Mouse (Mus musculus) midbrain, embryonic 12.5 days (tissue): Measurements from ENCODE around the gene Nat8l. TPM values are rescaled to one million over a fixed set of nuclear protein-coding genes. Genes with fewer than 3 reads are reported as not detected.
"Not testable (repeated sequence)": the region's sequence is repeated elsewhere in the genome, so short reads cannot be mapped to it uniquely, and the experiment has no call there.

ENCODE experiments used
- ATAC-seq: fragments of 200-750 bp; cut with Nextera tagmentation; 2 replicates; pipeline ENCODE4 v1.8.0; 2017; ENCODE audit warnings: low read depth, moderate TSS enrichment, moderate library complexity; ENCODE audit not compliant: low FRiP score
- H3K27ac ChIP-seq: fragments of 300-500 bp; sonication (generic); replicated peaks from 2 replicates; pipeline ENCODE4 v1.5.1; 2016; ENCODE audit warnings: mild to moderate bottlenecking
- H3K27me3 ChIP-seq: fragments of 300-500 bp; sonication (generic); 2 replicates; pipeline ENCODE4 v1.6.1; 2016; ENCODE audit warnings: mild to moderate bottlenecking
- H3K36me3 ChIP-seq: fragments of 300-500 bp; sonication (generic); 2 replicates; pipeline ENCODE4 v1.6.1; 2016
- H3K4me1 ChIP-seq: fragments of 300-500 bp; sonication (generic); 2 replicates; pipeline ENCODE4 v1.6.1; 2016
- H3K4me2 ChIP-seq: fragments of 300-500 bp; sonication (generic); replicated peaks from 2 replicates; pipeline ENCODE4 v1.6.1; 2016; ENCODE audit warnings: mild to moderate bottlenecking, moderate library complexity
- H3K4me3 ChIP-seq: fragments of 300-500 bp; sonication (generic); 2 replicates; pipeline ENCODE4 v1.5.1; 2016; ENCODE audit warnings: mild to moderate bottlenecking
- H3K9ac ChIP-seq: fragments of 300-500 bp; sonication (generic); replicated peaks from 2 replicates; pipeline ENCODE4 v1.6.1; 2016; ENCODE audit warnings: mild to moderate bottlenecking, moderate library complexity
- H3K9me3 ChIP-seq: fragments of 300-500 bp; sonication (generic); 2 replicates; pipeline ENCODE4 v1.6.1; 2016; ENCODE audit warnings: mild to moderate bottlenecking
- WGBS: fragments of 180-500 bp; shearing (Covaris S2); methylation state at CpG from one replicate; pipeline ENCODE4 v1.1.7; 2016; 5-methylcytosine and 5-hydroxymethylcytosine counted together
- polyA plus RNA-seq: library from polyadenylated mRNA; unstranded; fragments of >200 nt; fragmentation: Nextera tagmentation; extraction: Ambion mirVana; gene quantifications from 2 replicates; pipeline ENCODE4 v1.2.1, GENCODE M21; 2016

The Nat8l gene
- 2.7 and 3.0 TPM in 2 replicates for polyA plus RNA-seq

DNA sequence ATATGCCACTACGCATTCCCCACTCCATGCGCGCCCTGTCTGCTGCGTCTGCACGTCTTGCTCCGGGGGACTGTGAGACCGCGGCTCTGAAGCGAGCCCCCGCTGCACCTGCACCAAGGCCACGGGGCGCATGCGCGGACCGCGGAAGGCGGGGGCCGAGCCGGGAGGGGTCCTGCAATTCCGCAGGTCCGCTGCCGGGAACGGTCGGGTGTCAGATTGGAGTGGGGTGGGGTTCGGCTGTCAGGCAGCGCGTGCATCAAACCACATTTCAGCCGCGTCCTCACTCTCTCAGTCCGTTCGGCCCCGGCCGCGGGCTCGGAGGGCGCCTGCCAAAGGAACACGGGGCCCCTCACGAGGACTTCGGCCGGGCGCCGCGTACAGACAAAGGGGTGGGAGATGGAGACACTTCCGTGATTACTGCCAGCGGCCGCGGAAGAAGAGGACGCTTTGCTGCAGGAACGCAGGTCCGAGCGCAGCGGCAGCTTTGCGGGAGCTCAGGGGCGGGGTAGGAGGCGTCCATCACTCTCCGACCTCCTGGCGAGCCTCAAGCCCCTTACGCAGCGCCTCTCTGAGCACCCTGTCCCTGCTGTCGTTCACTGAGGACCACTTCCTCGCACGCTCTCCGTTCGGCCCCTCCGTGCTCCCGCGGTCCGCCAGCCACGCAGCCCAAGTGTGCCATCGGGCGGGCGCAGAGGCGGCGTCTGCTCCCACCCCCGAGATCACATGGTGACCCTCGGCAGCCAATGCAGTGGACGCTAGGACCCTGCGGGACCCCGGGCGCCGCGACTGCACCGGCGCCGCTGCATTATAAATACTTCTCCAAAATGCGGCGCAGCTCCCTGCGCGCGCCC, at the start of gene Nat8l:
TSS of gene Nat8l (plus strand) at position 142 of the 851 bp plus-strand sequence.
- Histone ChIP-seq H3K4me3 (peak within 1 kb of the TSS; percentile 73), H3K36me3 (peaks cover 6% of the 10 kb centered on the region), H3K9ac (peak within 1 kb of the TSS; percentile 84), H3K4me1 (peaks cover 37% of the 10 kb centered on the region), H3K4me2 (peak within 1 kb of the TSS; percentile 88), H3K9me3 (no peaks in the 10 kb centered on the region), H3K27ac (peak within 1 kb of the TSS; percentile 98), H3K27me3 (peaks cover 30% of the 10 kb centered on the region)
- peak; percentile 89 for ATAC-seq
- whole genome bisulfite sequencing = under 1% methylated on average over 84 of the region's 90 CpGs

DNA sequence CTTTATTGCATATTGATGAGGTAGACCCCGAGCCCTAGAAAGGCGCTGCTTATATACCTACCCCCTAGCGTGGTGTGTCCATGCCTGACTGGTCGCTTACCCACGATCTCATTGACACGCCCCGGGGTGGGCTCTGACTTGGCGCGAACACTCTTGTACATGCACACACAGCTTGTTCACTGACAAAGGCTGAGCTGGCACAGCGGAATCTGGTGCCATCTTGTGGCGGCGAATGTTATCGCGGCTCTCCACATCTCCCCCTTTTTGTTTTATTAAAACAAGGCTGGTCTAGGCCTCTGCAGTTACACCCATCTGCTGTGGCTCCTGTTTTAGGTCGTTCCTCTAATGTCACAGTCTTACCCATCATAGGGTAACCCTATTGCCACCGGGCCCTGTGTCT, 48.7 kb upstream of the Nat8l start:
- not testable (repeated sequence) for H3K4me3 ChIP-seq, H3K9ac ChIP-seq, H3K27ac ChIP-seq, ATAC-seq, H3K36me3 ChIP-seq, H3K4me2 ChIP-seq, H3K4me1 ChIP-seq, H3K27me3 ChIP-seq
- 83% methylated on average over 16 of the region's 16 CpGs for WGBS
- H3K9me3 ChIP-seq = peaks cover 21% of the 10 kb centered on the region

DNA sequence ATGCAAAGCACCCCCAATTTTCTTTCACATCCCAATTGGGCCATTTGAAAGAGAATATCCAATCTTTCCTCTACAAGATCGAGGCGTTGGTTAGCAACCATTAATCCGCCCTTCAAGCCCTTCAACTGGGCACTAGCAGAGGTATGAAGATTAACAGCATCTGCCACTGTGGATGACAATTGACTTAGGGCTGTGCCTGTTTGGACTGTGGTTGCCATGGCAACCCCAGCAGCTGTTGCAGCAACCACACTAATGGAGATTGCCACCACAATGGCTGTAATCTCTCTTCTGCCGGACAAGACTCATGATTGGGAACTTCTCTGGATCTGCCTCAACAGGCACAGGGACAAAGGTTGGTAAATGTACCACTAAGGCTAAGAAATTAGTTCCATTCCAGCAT, 47.5 kb upstream of the Nat8l start:
- Histone ChIP-seq H3K9me3 (peaks cover 12% of the 10 kb centered on the region), H3K27me3 (no peaks in the 10 kb centered on the region), H3K27ac (no peak overlapping the region), H3K4me1 (0 out of 2 replicates have a peak, but pooled peaks cover 2% of the 10 kb centered on the region), H3K4me3 (no peak overlapping the region), H3K36me3 (no peaks in the 10 kb centered on the region), H3K9ac (no peak overlapping the region), H3K4me2 (no peak overlapping the region)
- ATAC-seq = no peak
- 61% methylated on average over 4 of the region's 4 CpGs for WGBS

DNA sequence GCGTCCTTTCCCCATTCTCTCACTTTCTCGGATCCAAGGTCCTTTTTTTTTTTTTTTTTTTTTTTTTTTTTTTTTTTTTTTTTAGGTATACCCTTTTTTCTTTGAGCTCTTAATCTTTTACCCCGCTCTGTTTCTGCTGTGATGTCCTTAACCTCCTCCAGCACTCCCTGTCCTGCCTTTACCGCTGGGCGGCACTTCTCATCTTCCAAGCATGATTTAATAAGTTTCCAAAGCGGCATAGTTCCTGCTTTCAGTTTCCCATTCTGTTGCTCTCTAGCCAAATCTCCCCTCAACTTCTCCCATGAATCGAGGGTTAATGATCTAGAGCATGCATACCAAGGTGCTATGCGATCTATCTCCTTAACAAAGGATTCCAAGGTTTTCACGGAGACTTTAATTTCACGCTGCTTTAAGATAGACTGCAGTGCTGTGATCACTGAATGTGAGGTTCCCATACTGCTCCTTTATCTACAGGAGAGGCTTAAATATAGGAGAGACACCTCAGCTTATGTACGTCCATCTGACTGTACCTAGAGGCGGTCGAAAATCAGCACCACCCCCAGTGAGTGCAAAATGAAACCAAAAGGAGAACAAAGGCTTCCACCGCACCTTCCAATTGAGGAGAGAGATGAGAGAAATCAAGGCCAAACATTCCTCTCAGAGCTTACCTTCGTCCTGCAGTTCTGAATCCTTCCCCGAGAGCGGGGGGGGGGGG, 42.2 kb upstream of the Nat8l start:
- no peaks in the 10 kb centered on the region for H3K27me3 ChIP-seq
- WGBS = 85% methylated on average over 15 of the region's 17 CpGs
- no peak overlapping the region for H3K4me3 ChIP-seq
- no peak overlapping the region for H3K4me2 ChIP-seq
- H3K9me3 ChIP-seq = peaks cover 11% of the 10 kb centered on the region
- no peaks in the 10 kb centered on the region for H3K36me3 ChIP-seq
- no peak for ATAC-seq
- no peak overlapping the region for H3K27ac ChIP-seq
- no peak overlapping the region for H3K9ac ChIP-seq
- no peaks in the 10 kb centered on the region for H3K4me1 ChIP-seq

DNA sequence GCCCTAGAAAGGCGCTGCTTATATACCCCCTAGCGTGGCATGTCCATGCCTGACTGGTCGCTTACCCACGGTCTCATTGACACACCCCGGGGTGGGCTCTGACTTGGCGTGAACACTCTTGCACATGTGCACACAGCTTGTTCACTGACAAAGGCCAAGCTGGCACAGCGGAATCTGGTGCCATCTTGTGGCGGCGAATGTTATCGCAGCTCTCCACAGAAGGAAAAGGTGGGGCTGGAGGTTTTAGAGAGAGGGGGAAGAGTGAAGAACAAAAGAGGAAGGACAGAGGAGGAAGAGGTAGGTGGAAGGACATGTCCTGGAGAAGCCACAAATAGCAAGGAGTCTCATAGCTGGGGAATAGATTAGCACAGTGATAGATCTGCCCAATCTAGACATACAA, 41.4 kb upstream of the Nat8l start:
- Histone ChIP-seq H3K9ac (no peak overlapping the region), H3K4me3 (no peak overlapping the region), H3K9me3 (peaks cover 11% of the 10 kb centered on the region), H3K4me1 (no peaks in the 10 kb centered on the region), H3K27ac (no peak overlapping the region), H3K36me3 (no peaks in the 10 kb centered on the region), H3K4me2 (no peak overlapping the region), H3K27me3 (no peaks in the 10 kb centered on the region)
- ATAC-seq = peak; percentile 54; the same call in 1 of the 2 replicates
- WGBS = 25% methylated on average over 10 of the region's 10 CpGs

DNA sequence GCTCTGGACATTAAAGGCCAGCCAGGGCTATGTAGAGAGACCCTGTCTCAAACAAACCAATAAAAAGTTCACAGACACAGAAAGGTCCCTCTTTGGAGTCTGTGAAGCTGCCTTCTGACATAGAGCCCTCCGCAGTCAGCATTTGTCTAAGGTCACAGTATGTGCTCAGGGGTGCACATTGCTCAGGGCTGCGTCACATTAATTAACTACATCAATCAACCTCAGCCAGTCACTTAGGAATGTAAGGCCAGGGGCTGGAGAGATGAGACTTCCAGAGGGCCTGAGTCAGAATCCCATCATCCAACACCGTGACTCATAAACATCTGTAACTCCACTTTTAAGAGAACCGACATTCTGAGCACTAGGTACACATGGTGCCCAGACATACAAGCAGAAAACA, 39.9 kb upstream of the Nat8l start:
- H3K27ac ChIP-seq = no peak overlapping the region
- WGBS = 88% methylated on average over 4 of the region's 4 CpGs
- no peak overlapping the region for H3K4me2 ChIP-seq
- H3K9me3 ChIP-seq = peaks cover 11% of the 10 kb centered on the region
- no peak overlapping the region for H3K9ac ChIP-seq
- no peaks in the 10 kb centered on the region for H3K36me3 ChIP-seq
- H3K4me3 ChIP-seq = no peak overlapping the region
- no peak for ATAC-seq
- H3K27me3 ChIP-seq = no peaks in the 10 kb centered on the region
- H3K4me1 ChIP-seq = no peaks in the 10 kb centered on the region

DNA sequence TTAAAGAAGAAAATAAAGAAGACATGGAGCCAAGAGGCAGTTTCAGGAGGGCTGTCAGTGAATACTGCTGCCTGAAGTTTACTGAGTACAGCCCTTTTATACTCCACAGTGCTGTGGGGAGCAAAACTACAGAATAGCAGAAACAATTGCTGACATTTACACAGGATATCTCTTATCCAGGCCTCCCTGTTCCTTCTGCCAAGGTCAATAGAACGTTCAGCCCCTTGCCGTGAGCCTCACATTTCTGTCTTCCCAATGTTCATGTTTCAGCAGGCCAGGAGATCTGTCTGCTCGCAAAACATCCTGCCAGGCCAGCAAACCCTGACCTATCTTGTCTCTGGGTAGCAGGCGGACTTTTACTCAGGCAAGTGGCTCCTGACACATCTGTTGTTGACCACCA, 36.4 kb upstream of the Nat8l start:
- Histone ChIP-seq H3K27me3 (no peaks in the 10 kb centered on the region), H3K4me1 (no peaks in the 10 kb centered on the region), H3K9ac (no peak overlapping the region), H3K36me3 (no peaks in the 10 kb centered on the region), H3K27ac (no peak overlapping the region), H3K4me2 (no peak overlapping the region), H3K4me3 (no peak overlapping the region), H3K9me3 (peaks cover under 1% of the 10 kb centered on the region; the same call in 1 of the 2 replicates)
- 87% methylated on average over 4 of the region's 4 CpGs for whole genome bisulfite sequencing
- no peak for ATAC-seq

DNA sequence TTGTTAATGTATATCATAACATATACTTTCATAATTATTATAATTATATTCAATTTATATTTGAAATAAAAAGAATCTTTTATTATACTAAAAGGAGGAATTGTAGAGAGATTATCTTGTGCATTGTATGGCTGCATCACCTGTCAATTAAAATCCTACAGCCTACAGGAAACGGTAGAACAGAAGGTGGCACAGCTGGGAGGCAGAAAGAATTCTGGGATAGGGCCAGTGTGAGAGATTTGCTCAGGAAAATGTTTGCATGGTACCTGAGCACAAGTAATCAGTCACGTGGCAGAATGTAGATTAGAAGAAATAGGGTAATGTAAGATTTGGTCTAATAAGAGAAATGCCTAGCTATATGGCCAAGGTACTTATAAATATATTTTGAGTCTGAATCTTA, 21.0 kb upstream of the Nat8l start:
- Histone ChIP-seq H3K4me1 (no peaks in the 10 kb centered on the region), H3K9me3 (no peaks in the 10 kb centered on the region), H3K36me3 (0 out of 2 replicates have a peak, but pooled peaks cover 4% of the 10 kb centered on the region), H3K4me3 (no peak overlapping the region), H3K27ac (no peak overlapping the region), H3K4me2 (no peak overlapping the region), H3K9ac (no peak overlapping the region), H3K27me3 (no peaks in the 10 kb centered on the region)
- no peak for ATAC-seq
- WGBS = 63% methylated on average over 2 of the region's 2 CpGs

DNA sequence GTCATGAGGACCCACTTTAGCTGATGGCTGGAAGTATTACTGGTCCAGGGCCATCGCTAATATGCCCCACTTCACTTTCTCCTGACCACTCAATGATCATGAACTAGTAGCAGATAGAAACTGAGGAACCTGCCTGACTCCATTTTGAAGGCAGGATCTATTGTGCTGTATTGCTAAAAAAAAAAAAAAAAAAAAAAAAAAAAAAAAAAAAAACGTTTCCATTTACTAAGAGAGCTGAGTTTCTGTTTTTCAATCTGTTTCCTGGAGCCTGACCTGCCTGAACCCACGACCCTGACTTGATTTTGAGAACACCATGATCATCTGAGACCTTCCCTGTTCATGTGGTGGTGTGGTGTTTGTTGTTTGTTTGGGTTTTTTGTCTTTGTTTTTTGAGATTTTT, 19.5 kb upstream of the Nat8l start:
- WGBS = 37% methylated on average over 3 of the region's 3 CpGs
- Histone ChIP-seq H3K36me3 (peaks cover 8% of the 10 kb centered on the region; the same call in 1 of the 2 replicates), H3K4me2 (no peak overlapping the region), H3K4me1 (no peaks in the 10 kb centered on the region), H3K9ac (no peak overlapping the region), H3K9me3 (no peaks in the 10 kb centered on the region), H3K4me3 (no peak overlapping the region), H3K27ac (no peak overlapping the region), H3K27me3 (no peaks in the 10 kb centered on the region)
- ATAC-seq = no peak

DNA sequence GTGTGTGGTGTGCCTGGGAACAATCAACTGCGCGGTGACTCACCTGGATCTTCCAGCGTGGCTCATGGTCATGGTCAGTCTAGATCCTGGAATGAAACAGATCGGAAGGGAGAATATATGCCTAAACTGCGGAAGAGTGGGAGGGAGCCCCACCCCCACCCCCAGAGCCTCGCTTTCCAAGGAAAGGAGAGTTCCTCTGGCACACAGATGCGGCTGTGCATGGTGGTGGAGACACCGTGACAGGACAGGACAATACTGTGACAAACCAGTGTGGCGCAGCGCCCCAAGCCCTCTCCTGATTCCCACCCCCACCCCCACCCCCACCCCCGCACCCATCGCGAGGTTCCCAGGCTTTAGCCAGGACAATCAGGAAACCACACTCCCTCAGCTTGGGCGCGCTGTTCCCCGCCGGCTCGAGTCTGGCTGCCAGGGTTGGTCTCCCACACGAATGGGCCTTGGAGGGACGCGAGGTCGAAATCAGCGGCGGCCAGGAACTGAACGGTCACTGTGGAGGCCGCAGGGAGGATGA, 13.0 kb upstream of the Nat8l start:
- peaks cover 22% of the 10 kb centered on the region for H3K4me1 ChIP-seq
- peaks cover 14% of the 10 kb centered on the region for H3K36me3 ChIP-seq
- H3K4me3 ChIP-seq = peak overlapping the region; percentile 92
- peak overlapping the region; percentile 86 for H3K27ac ChIP-seq
- no peaks in the 10 kb centered on the region for H3K27me3 ChIP-seq
- ATAC-seq = peak; percentile 47
- peak overlapping the region; percentile 84 for H3K9ac ChIP-seq
- 4% methylated on average over 24 of the region's 26 CpGs for WGBS
- H3K9me3 ChIP-seq = no peaks in the 10 kb centered on the region; the same call in 1 of the 2 replicates
- H3K4me2 ChIP-seq = peak overlapping the region; percentile 79

DNA sequence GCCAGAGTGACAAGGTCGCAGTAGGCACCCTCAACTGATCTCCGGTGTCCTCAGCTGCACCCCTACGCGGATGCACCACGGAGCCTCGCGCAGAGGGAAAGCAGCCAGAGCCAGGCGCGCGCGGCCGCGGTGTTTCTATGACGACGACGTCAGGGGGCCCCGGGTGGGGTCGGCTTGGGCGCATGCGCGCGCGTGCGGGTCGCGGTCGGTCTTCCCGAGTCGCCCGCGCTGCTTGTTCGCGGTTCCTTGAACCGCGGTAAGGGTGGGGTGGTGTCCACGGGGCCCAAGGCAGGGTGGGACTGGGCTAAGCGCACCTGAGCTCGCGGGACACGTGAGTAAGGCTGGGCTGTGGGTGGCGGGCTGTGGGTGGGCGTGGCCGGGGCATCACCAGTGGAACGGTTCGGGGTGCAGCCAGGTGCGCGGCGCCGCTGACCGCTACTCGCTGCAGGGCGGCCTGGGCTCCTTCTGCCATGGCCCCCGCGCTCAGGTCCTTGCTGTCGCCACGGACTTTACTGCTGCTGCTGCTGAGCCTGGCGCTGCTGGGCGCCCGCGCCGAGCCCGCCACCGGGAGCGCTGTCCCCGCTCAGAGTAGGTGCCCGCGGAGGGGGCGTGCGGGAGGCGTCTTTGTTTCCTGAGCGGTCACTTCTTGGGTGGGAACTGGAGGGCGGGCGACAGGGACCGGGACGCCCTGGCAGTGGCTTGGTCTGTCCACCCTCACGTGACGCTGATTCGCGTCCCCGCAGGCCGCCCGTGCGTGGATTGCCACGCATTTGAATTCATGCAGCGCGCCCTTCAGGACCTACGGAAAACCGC, 12.3 kb upstream of the Nat8l start, which contains the start of gene Gm1673:
TSS of gene Gm1673 (plus strand) at position 125 of the 813 bp plus-strand sequence.
- Histone ChIP-seq H3K27me3 (no peaks in the 10 kb centered on the region), H3K4me1 (peaks cover 22% of the 10 kb centered on the region)

More for the DNA sequence above, 12.3 kb upstream of the Nat8l start, which contains the start of gene Gm1673:
- Histone ChIP-seq H3K9me3 (no peaks in the 10 kb centered on the region; the same call in 1 of the 2 replicates), H3K4me3 (peak within 1 kb of the TSS; percentile 92), H3K36me3 (peaks cover 14% of the 10 kb centered on the region), H3K9ac (peak within 1 kb of the TSS; percentile 84), H3K27ac (peak within 1 kb of the TSS; percentile 86), H3K4me2 (peak within 1 kb of the TSS; percentile 79)
- under 1% methylated on average over 75 of the region's 88 CpGs for WGBS
- peak; percentile 86 for ATAC-seq
